Mouse (Mus musculus): ENCODE measurements around the gene Hoxc8. TPM values are rescaled to one million over a fixed set of nuclear protein-coding genes. Genes with fewer than 3 reads are reported as not detected.

Hoxc8 gene
- polyA plus RNA-seq, 1 experiment, result 2.6 TPM

GRCm38 (mm10) chr15:102983716-102984115 is 6.7 kb upstream of the Hoxc8 start:
- 15% methylated on average over 12 of the region's 12 CpGs for WGBS
- TF ChIP-seq POLR2A (IDR thresholded peaks at IDR 0.05; ENCODE audit: borderline replicate concordance, control insufficient read depth, low read depth, low read length), result no peak
- TF ChIP-seq CTCF (IDR thresholded peaks at IDR 0.05; ENCODE audit: control insufficient read depth, insufficient read depth, low read length), result no peak
- no peaks in the 10 kb centered on the region for H3K4me1 ChIP-seq (ENCODE audit: control insufficient read depth, insufficient read depth, low read length)
- H3K4me3 ChIP-seq (replicated peaks; ENCODE audit: control insufficient read depth, low read depth, low read length), result no peak overlapping the region
- H3K27ac ChIP-seq (ENCODE audit: control insufficient read depth, insufficient read depth, low read depth, low read length, poor library complexity), result no peak overlapping the region

GRCm38 (mm10) chr15:102984521-102984920 is 5.9 kb upstream of the Hoxc8 start:
- Histone ChIP-seq H3K27ac (ENCODE audit: control insufficient read depth, insufficient read depth, low read depth, low read length, poor library complexity) (no peak overlapping the region), H3K4me3 (replicated peaks; ENCODE audit: control insufficient read depth, low read depth, low read length) (no peak overlapping the region), H3K4me1 (ENCODE audit: control insufficient read depth, insufficient read depth, low read length) (no peaks in the 10 kb centered on the region)
- WGBS, result 30% methylated on average over 10 of the region's 10 CpGs
- no peak for TF ChIP-seq CTCF (IDR thresholded peaks at IDR 0.05; ENCODE audit: control insufficient read depth, insufficient read depth, low read length)
- no peak for TF ChIP-seq POLR2A (IDR thresholded peaks at IDR 0.05; ENCODE audit: borderline replicate concordance, control insufficient read depth, low read depth, low read length)

- no peak overlapping the region for H3K4me3 ChIP-seq (replicated peaks; ENCODE audit: control insufficient read depth, low read depth, low read length)
- no peak overlapping the region for H3K27ac ChIP-seq (ENCODE audit: control insufficient read depth, insufficient read depth, low read depth, low read length, poor library complexity)
- no peak for TF ChIP-seq POLR2A (IDR thresholded peaks at IDR 0.05; ENCODE audit: borderline replicate concordance, control insufficient read depth, low read depth, low read length)
- TF ChIP-seq CTCF (IDR thresholded peaks at IDR 0.05; ENCODE audit: control insufficient read depth, insufficient read depth, low read length), result no peak
- 32% methylated on average over 3 of the region's 3 CpGs for WGBS
- H3K4me1 ChIP-seq (ENCODE audit: control insufficient read depth, insufficient read depth, low read length), result no peaks in the 10 kb centered on the region
These were observed 5.5 kb upstream of the Hoxc8 start for GRCm38 (mm10) chr15:102984925-102985324.

GRCm38 (mm10) chr15:102987124-102987833 is 3.1 kb upstream of the Hoxc8 start:
- Histone ChIP-seq H3K4me3 (replicated peaks; ENCODE audit: control insufficient read depth, low read depth, low read length) (no peak overlapping the region), H3K4me1 (ENCODE audit: control insufficient read depth, insufficient read depth, low read length) (no peaks in the 10 kb centered on the region), H3K27ac (ENCODE audit: control insufficient read depth, insufficient read depth, low read depth, low read length, poor library complexity) (no peak overlapping the region)
- no peak for TF ChIP-seq POLR2A (IDR thresholded peaks at IDR 0.05; ENCODE audit: borderline replicate concordance, control insufficient read depth, low read depth, low read length)
- peak; percentile 93 for TF ChIP-seq CTCF (IDR thresholded peaks at IDR 0.05; ENCODE audit: control insufficient read depth, insufficient read depth, low read length)
- 7% methylated on average over 21 of the region's 21 CpGs for WGBS

GRCm38 (mm10) chr15:102988078-102988477 is 2.3 kb upstream of the Hoxc8 start:
- 47% methylated on average over 5 of the region's 5 CpGs for WGBS
- TF ChIP-seq CTCF (IDR thresholded peaks at IDR 0.05; ENCODE audit: control insufficient read depth, insufficient read depth, low read length), result no peak
- TF ChIP-seq POLR2A (IDR thresholded peaks at IDR 0.05; ENCODE audit: borderline replicate concordance, control insufficient read depth, low read depth, low read length), result no peak
- Histone ChIP-seq H3K27ac (ENCODE audit: control insufficient read depth, insufficient read depth, low read depth, low read length, poor library complexity) (no peak overlapping the region), H3K4me3 (replicated peaks; ENCODE audit: control insufficient read depth, low read depth, low read length) (no peak overlapping the region), H3K4me1 (ENCODE audit: control insufficient read depth, insufficient read depth, low read length) (no peaks in the 10 kb centered on the region)

GRCm38 (mm10) chr15:102991782-102992181 is 1.4 kb downstream of the Hoxc8 start:
- H3K4me1 ChIP-seq (ENCODE audit: control insufficient read depth, insufficient read depth, low read length), result no peaks in the 10 kb centered on the region
- no peak overlapping the region for H3K27ac ChIP-seq (ENCODE audit: control insufficient read depth, insufficient read depth, low read depth, low read length, poor library complexity)
- TF ChIP-seq POLR2A (IDR thresholded peaks at IDR 0.05; ENCODE audit: borderline replicate concordance, control insufficient read depth, low read depth, low read length), result no peak
- no peak for TF ChIP-seq CTCF (IDR thresholded peaks at IDR 0.05; ENCODE audit: control insufficient read depth, insufficient read depth, low read length)
- WGBS, result 8% methylated on average over 7 of the region's 7 CpGs
- H3K4me3 ChIP-seq (replicated peaks; ENCODE audit: control insufficient read depth, low read depth, low read length), result no peak overlapping the region

- Histone ChIP-seq H3K4me1 (ENCODE audit: control insufficient read depth, insufficient read depth, low read length) (no peaks in the 10 kb centered on the region), H3K27ac (ENCODE audit: control insufficient read depth, insufficient read depth, low read depth, low read length, poor library complexity) (no peak overlapping the region), H3K4me3 (replicated peaks; ENCODE audit: control insufficient read depth, low read depth, low read length) (no peak overlapping the region)
- 5% methylated on average over 11 of the region's 11 CpGs for WGBS
- TF ChIP-seq POLR2A (IDR thresholded peaks at IDR 0.05; ENCODE audit: borderline replicate concordance, control insufficient read depth, low read depth, low read length) (no peak), CTCF (IDR thresholded peaks at IDR 0.05; ENCODE audit: control insufficient read depth, insufficient read depth, low read length) (no peak)
These were observed 1.8 kb downstream of the Hoxc8 start for GRCm38 (mm10) chr15:102992206-102992605.

- TF ChIP-seq CTCF (IDR thresholded peaks at IDR 0.05; ENCODE audit: control insufficient read depth, insufficient read depth, low read length), result no peak
- no peak for TF ChIP-seq POLR2A (IDR thresholded peaks at IDR 0.05; ENCODE audit: borderline replicate concordance, control insufficient read depth, low read depth, low read length)
- no peak overlapping the region for H3K4me3 ChIP-seq (replicated peaks; ENCODE audit: control insufficient read depth, low read depth, low read length)
- no peak overlapping the region for H3K27ac ChIP-seq (ENCODE audit: control insufficient read depth, insufficient read depth, low read depth, low read length, poor library complexity)
- no peaks in the 10 kb centered on the region for H3K4me1 ChIP-seq (ENCODE audit: control insufficient read depth, insufficient read depth, low read length)
- WGBS, result 13% methylated on average over 3 of the region's 3 CpGs
These were observed 2.5 kb downstream of the Hoxc8 start for GRCm38 (mm10) chr15:102992863-102993262.

Data from bone marrow, adult 2 months (tissue).